Mouse (Mus musculus): Measurements from ENCODE around the gene Ceacam1.
"Not testable (repeated sequence)": the region's sequence is repeated elsewhere in the genome, so short reads cannot be mapped to it uniquely, and the experiment has no call there.

Ceacam1 gene

GRCm38 (mm10) chr7:25439124-25439822, 38.1 kb downstream of the Ceacam1 start:
- DNase-seq = no peak

- no peak for DNase-seq
These were observed 40.7 kb downstream of the Ceacam1 start for GRCm38 (mm10) chr7:25436704-25437103.

- no peak for DNase-seq
These were observed 41.2 kb downstream of the Ceacam1 start for GRCm38 (mm10) chr7:25436226-25436625.

- DNase-seq = no peak
These were observed 41.9 kb downstream of the Ceacam1 start for GRCm38 (mm10) chr7:25435546-25435851.

- DNase-seq = peak; percentile 3
These were observed 42.5 kb downstream of the Ceacam1 start for GRCm38 (mm10) chr7:25434654-25435545.

GRCm38 (mm10) chr7:25433781-25434560, 43.4 kb downstream of the Ceacam1 start:
- no peak for DNase-seq

- DNase-seq = peak; percentile 65
These were observed 44.3 kb downstream of the Ceacam1 start for GRCm38 (mm10) chr7:25433007-25433541.

- DNase-seq = no peak
These were observed 45.0 kb downstream of the Ceacam1 start for GRCm38 (mm10) chr7:25432381-25432780.

GRCm38 (mm10) chr7:25429886-25430784, 47.3 kb downstream of the Ceacam1 start:
- no peak for DNase-seq

- DNase-seq = no peak
These were observed 49.1 kb downstream of the Ceacam1 start for GRCm38 (mm10) chr7:25428321-25428720.

- DNase-seq = no peak
These were observed 50.3 kb downstream of the Ceacam1 start for GRCm38 (mm10) chr7:25427144-25427543.

- not testable (repeated sequence) for DNase-seq
These were observed 51.0 kb downstream of the Ceacam1 start for GRCm38 (mm10) chr7:25426380-25426779.

GRCm38 (mm10) chr7:25424429-25424828, 53.0 kb downstream of the Ceacam1 start:
- DNase-seq = peak; percentile 89

- peak; percentile 7 for DNase-seq
These were observed 55.0 kb downstream of the Ceacam1 start for GRCm38 (mm10) chr7:25422286-25422841.

GRCm38 (mm10) chr7:25419943-25420342, 57.5 kb downstream of the Ceacam1 start:
- DNase-seq = no peak

- DNase-seq = no peak
These were observed 57.9 kb downstream of the Ceacam1 start for GRCm38 (mm10) chr7:25419536-25419935.

- peak; percentile 46 for DNase-seq
These were observed 59.8 kb downstream of the Ceacam1 start for GRCm38 (mm10) chr7:25417597-25417996.

- no peak for DNase-seq
These were observed 64.5 kb downstream of the Ceacam1 start, which contains the start of gene Cxcl17 for GRCm38 (mm10) chr7:25412833-25413441. Gene Cxcl17 (minus strand): TSS chr7:25412886.

GRCm38 (mm10) chr7:25411861-25412260, 65.5 kb downstream of the Ceacam1 start:
- DNase-seq = no peak
